In the genomic region with DNA sequence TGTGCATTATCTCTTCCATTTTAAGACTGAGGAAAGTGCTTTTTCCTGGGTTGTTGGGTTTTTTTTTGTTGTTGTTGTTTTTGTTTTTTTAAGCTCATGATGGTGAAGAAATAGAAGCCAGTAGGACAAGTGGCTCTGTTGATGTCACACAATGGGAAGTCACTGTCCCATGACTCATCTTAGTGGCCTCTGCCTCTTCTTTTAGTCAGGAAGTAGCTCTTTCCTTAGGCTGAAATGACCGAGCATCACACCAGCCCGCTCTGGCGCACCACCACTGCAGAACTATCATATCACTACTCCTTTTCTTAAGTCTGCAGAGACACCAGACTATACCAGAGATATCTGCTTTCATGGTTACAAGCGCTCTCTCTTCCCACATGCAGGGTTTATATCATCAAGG, we compare ENCODE assay signal across 16 mouse cellular contexts.
"Had no signal": no experiment of that assay in that cellular context is flagged by ENCODE, and none has a peak within 500 bp of the region (broad histone marks: within the 10 kb centered on the region; RNA-seq: fewer than 3 reads in every experiment).

No protein-coding gene starts in this region.

- H3K4me3 ChIP-seq: liver, embryonic 15.5 days; megakaryocyte, embryonic 14.5 days; midbrain, embryonic 13.5 days; midbrain, embryonic 15.5 days; neural tube, embryonic 12.5 days had no signal

- H3K27ac ChIP-seq: liver, embryonic 15.5 days; midbrain, embryonic 13.5 days; midbrain, embryonic 15.5 days; neural tube, embryonic 12.5 days had no signal

- H3K4me1 ChIP-seq: liver, embryonic 15.5 days; midbrain, embryonic 13.5 days; midbrain, embryonic 15.5 days; neural tube, embryonic 12.5 days had no signal

- DNase-seq: lung, adult 18-20 months; lung, embryonic 14.5 days; lung, postnatal 10 days; lung, postnatal 4 days; right cerebral cortex, postnatal 25 days; right cerebral cortex, postnatal 4 days; spleen, adult 18-20 months; thymus, adult 18-20 months; thymus, postnatal 14 days; thymus, postnatal 36 days had no signal

- H3K4me2 ChIP-seq: liver, embryonic 15.5 days; lung, embryonic 14.5 days; midbrain, embryonic 11.5 days; midbrain, embryonic 13.5 days; midbrain, embryonic 15.5 days; neural tube, embryonic 12.5 days had no signal

- H3K36me3 ChIP-seq: liver, embryonic 15.5 days; midbrain, embryonic 15.5 days had no signal

- H3K9me3 ChIP-seq: liver, embryonic 15.5 days; megakaryocyte, embryonic 14.5 days; midbrain, embryonic 13.5 days; midbrain, embryonic 15.5 days; neural tube, embryonic 12.5 days had no signal

- H3K9ac ChIP-seq: liver, embryonic 15.5 days; lung, embryonic 14.5 days; midbrain, embryonic 13.5 days; midbrain, embryonic 15.5 days; neural tube, embryonic 12.5 days had no signal

- H3K27me3 ChIP-seq: liver, embryonic 15.5 days; megakaryocyte, embryonic 14.5 days; midbrain, embryonic 13.5 days; midbrain, embryonic 15.5 days; neural tube, embryonic 12.5 days had no signal

- ATAC-seq: midbrain, embryonic 13.5 days; midbrain, embryonic 15.5 days had no signal
